Mouse (Mus musculus) intestine, postnatal 0 days (tissue): Measurements from ENCODE around the gene Dact3. TPM values are rescaled to one million over a fixed set of nuclear protein-coding genes. Genes with fewer than 3 reads are reported as not detected.

Experiments used
- ATAC-seq: fragments of 200-750 bp; cut with Nextera tagmentation; 2 replicates; pipeline ENCODE4 v1.8.0; 2017; ENCODE audit warnings: mild to moderate bottlenecking, moderate TSS enrichment, moderate library complexity
- H3K27ac ChIP-seq: fragments of 300-500 bp; sonication (generic); 2 replicates; pipeline ENCODE4 v1.5.1; 2014; ENCODE audit warnings: mild to moderate bottlenecking, low read depth, low read length, moderate library complexity
- H3K27me3 ChIP-seq: fragments of 300-500 bp; sonication (generic); replicated peaks from 2 replicates; pipeline ENCODE4 v1.6.1; 2014; ENCODE audit warnings: low read length, mixed read lengths; ENCODE audit not compliant: control insufficient read depth, insufficient read depth
- H3K36me3 ChIP-seq: fragments of 300-500 bp; sonication (generic); 2 replicates; pipeline ENCODE4 v1.6.1; 2014; ENCODE audit warnings: mild to moderate bottlenecking, moderate library complexity; ENCODE audit not compliant: control insufficient read depth, insufficient read depth
- H3K4me1 ChIP-seq: fragments of 300-500 bp; sonication (generic); replicated peaks from 2 replicates; pipeline ENCODE4 v1.6.1; 2014; ENCODE audit warnings: antibody characterized with exemption, low read length, mixed read lengths; ENCODE audit not compliant: control insufficient read depth, insufficient read depth
- H3K4me2 ChIP-seq: fragments of 300-500 bp; sonication (generic); replicated peaks from 2 replicates; pipeline ENCODE4 v1.6.1; 2014; ENCODE audit warnings: low read depth, mild to moderate bottlenecking, moderate library complexity
- H3K4me3 ChIP-seq: fragments of 300-500 bp; sonication (generic); 2 replicates; pipeline ENCODE4 v1.5.1; 2014; ENCODE audit warnings: low read depth, low read length
- H3K9ac ChIP-seq: fragments of 300-500 bp; sonication (generic); 2 replicates; pipeline ENCODE4 v1.6.1; 2014; ENCODE audit warnings: mild to moderate bottlenecking, low read depth, low read length
- H3K9me3 ChIP-seq: fragments of 300-500 bp; sonication (generic); 2 replicates; pipeline ENCODE4 v1.6.1; 2016; ENCODE audit warnings: mixed run types; ENCODE audit not compliant: control insufficient read depth
- CTCF ChIP-seq: sonication (generic); IDR thresholded peaks from 2 replicates; pipeline ENCODE4 v1.5.1; 2016; ENCODE audit warnings: low read depth, mild to moderate bottlenecking, control low read depth, antibody characterized with exemption, moderate library complexity
- WGBS: fragments of 180-500 bp; shearing (Covaris S2); extraction: QIAGEN DNeasy Blood & Tissue Kit; methylation state at CpG from one replicate; pipeline ENCODE4 v1.1.7; 2014; 5-methylcytosine and 5-hydroxymethylcytosine counted together
- polyA plus RNA-seq: library from polyadenylated mRNA; unstranded; fragments of >200 nt; fragmentation: Nextera tagmentation; extraction: Ambion mirVana; gene quantifications from 2 replicates; pipeline ENCODE4 v1.2.1, GENCODE M21; 2015

Gene Dact3
- polyA plus RNA-seq, 1 experiment from 2014 or later: 3.7 TPM

DNA sequence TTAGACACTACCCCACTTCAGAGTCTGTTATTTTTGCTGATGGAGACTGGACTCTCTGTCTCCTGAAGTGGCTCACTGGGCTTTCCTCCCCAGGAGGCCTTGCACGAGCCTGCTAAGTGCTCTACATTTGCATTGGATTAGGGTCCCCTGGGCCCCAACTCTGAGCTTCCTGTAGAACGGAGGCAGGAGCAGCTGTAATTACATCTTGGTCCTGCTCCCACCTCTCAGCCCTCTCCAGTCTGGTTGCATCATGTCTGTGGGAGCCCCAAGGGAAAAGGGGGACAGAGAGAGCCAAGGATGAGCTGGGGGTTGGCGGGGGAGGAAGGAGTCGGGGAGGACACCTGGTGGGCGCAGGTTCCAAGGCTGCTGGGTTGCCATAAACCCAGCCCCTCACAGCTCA is 25.4 kb downstream of the Dact3 start:
- no peak overlapping the region for H3K4me3 ChIP-seq
- H3K4me2 ChIP-seq: no peak overlapping the region
- H3K27me3 ChIP-seq: peaks cover 4% of the 10 kb centered on the region; the same call in 1 of the 2 replicates
- no peaks in the 10 kb centered on the region for H3K36me3 ChIP-seq
- 35% methylated on average over 5 of the region's 5 CpGs for WGBS
- no peaks in the 10 kb centered on the region for H3K9me3 ChIP-seq
- H3K4me1 ChIP-seq: 0 out of 2 replicates have a peak, but pooled peaks cover under 1% of the 10 kb centered on the region
- TF ChIP-seq CTCF: no peak
- no peak overlapping the region for H3K9ac ChIP-seq
- no peak overlapping the region for H3K27ac ChIP-seq
- ATAC-seq: no peak

DNA sequence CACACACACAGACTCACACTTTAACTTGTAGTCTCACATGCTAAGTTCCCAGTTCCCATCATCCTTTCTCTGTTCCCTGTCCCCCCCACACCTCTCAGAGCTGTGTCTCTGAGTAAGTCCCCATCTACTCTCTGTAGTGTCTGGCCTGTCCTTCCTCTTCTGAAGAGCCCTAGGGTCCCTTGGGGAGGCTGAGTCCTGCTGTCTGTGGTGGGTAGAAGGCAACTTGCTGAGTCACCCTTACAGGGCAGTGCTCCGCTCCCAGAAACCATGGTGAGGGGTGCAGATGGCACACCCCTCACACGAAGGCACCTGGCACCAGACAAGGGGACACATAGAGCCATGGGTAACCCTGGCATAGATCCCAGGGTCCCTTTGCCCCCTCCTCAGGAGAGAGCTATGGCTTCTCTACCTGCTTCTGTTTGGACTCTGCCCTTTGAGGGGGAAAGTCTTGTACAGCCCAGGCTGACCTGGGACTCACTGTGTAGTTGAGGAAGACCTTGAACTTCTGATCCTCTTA is 28.4 kb downstream of the Dact3 start:
- Histone ChIP-seq H3K36me3 (no peaks in the 10 kb centered on the region), H3K4me1 (no peaks in the 10 kb centered on the region), H3K27me3 (peaks cover 4% of the 10 kb centered on the region; the same call in 1 of the 2 replicates), H3K27ac (no peak overlapping the region), H3K4me2 (no peak overlapping the region), H3K4me3 (no peak overlapping the region), H3K9ac (no peak overlapping the region), H3K9me3 (no peaks in the 10 kb centered on the region)
- no peak for TF ChIP-seq CTCF
- 81% methylated on average over 2 of the region's 2 CpGs for WGBS
- no peak for ATAC-seq

- Histone ChIP-seq H3K9me3 (no peaks in the 10 kb centered on the region), H3K4me1 (no peaks in the 10 kb centered on the region), H3K27me3 (peaks cover 4% of the 10 kb centered on the region; the same call in 1 of the 2 replicates), H3K4me2 (no peak overlapping the region), H3K36me3 (no peaks in the 10 kb centered on the region), H3K27ac (no peak overlapping the region), H3K9ac (no peak overlapping the region), H3K4me3 (no peak overlapping the region)
- TF ChIP-seq CTCF: no peak
- ATAC-seq: no peak
- 52% methylated on average over 9 of the region's 10 CpGs for WGBS
Measured at GRCm38 (mm10) chr7:16904120-16904675, 29.1 kb downstream of the Dact3 start.

- WGBS: 66% methylated on average over 9 of the region's 9 CpGs
- Histone ChIP-seq H3K4me3 (no peak overlapping the region), H3K9me3 (no peaks in the 10 kb centered on the region), H3K4me2 (no peak overlapping the region), H3K36me3 (no peaks in the 10 kb centered on the region), H3K27ac (no peak overlapping the region; the same call in 1 of the 2 replicates), H3K4me1 (no peaks in the 10 kb centered on the region), H3K9ac (no peak overlapping the region), H3K27me3 (peaks cover 2% of the 10 kb centered on the region; the same call in 1 of the 2 replicates)
- no peak for TF ChIP-seq CTCF
- no peak for ATAC-seq
Measured at GRCm38 (mm10) chr7:16905491-16906021, 30.4 kb downstream of the Dact3 start.

DNA sequence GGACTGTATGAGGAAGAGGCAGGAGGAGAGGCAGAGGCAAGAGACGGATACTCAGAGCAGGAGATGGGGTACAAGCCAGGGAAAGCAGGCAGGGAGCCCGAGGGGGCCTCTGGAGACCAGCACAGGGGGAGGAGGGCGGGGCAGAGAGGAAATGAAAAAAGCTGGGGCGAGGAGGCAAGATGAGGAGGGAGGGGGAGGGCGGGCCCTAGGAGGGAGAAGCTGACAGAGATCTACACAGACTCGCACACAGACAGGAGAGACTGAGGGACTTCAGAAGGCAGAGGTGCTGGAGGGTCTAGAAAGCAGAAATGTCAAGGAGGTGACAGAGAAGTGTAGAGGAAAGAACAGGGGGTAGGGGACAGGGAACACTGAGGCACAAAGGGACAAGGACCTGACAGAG is 31.2 kb downstream of the Dact3 start, which contains the start of gene Ptgir:
Gene Ptgir (plus strand): TSS at position 210 of the 400 bp plus-strand sequence.
- H3K4me3 ChIP-seq: no peak within 1 kb of the TSS
- no peak for ATAC-seq
- TF ChIP-seq CTCF: no peak
- H3K9ac ChIP-seq: no peak within 1 kb of the TSS
- no peak within 1 kb of the TSS; the same call in 1 of the 2 replicates for H3K4me2 ChIP-seq
- 22% methylated on average over 6 of the region's 6 CpGs for WGBS
- H3K36me3 ChIP-seq: no peaks in the 10 kb centered on the region
- H3K27ac ChIP-seq: no peak within 1 kb of the TSS; the same call in 1 of the 2 replicates
- no peaks in the 10 kb centered on the region for H3K4me1 ChIP-seq
- H3K9me3 ChIP-seq: no peaks in the 10 kb centered on the region
- no peaks in the 10 kb centered on the region for H3K27me3 ChIP-seq

DNA sequence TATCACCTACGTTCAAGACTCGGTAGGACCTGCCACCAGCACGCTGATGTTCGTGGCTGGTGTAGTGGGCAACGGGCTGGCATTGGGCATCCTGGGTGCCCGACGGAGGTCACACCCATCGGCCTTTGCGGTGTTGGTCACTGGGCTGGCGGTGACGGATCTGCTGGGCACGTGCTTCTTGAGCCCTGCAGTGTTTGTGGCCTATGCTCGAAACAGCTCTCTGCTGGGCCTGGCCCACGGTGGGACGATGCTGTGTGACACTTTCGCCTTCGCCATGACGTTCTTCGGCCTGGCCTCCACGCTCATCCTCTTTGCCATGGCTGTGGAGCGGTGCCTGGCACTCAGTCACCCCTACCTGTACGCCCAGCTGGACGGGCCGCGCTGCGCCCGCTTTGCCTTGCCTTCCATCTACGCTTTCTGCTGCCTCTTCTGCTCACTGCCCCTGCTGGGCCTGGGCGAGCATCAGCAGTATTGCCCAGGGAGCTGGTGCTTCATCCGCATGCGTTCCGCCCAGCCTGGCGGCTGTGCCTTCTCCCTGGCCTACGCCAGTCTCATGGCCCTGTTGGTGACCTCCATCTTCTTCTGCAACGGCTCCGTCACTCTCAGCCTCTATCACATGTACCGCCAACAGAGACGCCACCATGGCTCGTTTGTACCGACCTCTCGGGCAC is 31.9 kb downstream of the Dact3 start:
- no peaks in the 10 kb centered on the region for H3K4me1 ChIP-seq
- H3K27me3 ChIP-seq: no peaks in the 10 kb centered on the region
- no peak overlapping the region; the same call in 1 of the 2 replicates for H3K4me2 ChIP-seq
- H3K27ac ChIP-seq: no peak overlapping the region; the same call in 1 of the 2 replicates
- no peak overlapping the region for H3K9ac ChIP-seq
- ATAC-seq: no peak
- H3K4me3 ChIP-seq: no peak overlapping the region
- 92% methylated on average over 41 of the region's 41 CpGs for WGBS
- H3K36me3 ChIP-seq: no peaks in the 10 kb centered on the region
- H3K9me3 ChIP-seq: no peaks in the 10 kb centered on the region
- no peak for TF ChIP-seq CTCF
